Mouse (Mus musculus) hindbrain, postnatal 0 days (tissue): ENCODE measurements at regions not wholly inside any gene's neighbourhood (a gene's known extent, or its start where the extent isn't known, plus 50 kb on each side); places are given as distances from the start of the nearest gene placed in this dataset.

Experiments
- ATAC-seq: fragments of 200-750 bp; cut with Nextera tagmentation; 2 replicates; pipeline ENCODE4 v1.8.0; 2017; ENCODE audit warnings: mild to moderate bottlenecking, moderate TSS enrichment, moderate library complexity
- DNase-seq: peaks from one replicate; pipeline ENCODE4 v3.0.0-alpha.2; 2015; ENCODE audit warnings: low spot score
- H3K27ac ChIP-seq: fragments of 300-500 bp; sonication (generic); 2 replicates; pipeline ENCODE4 v1.5.1; 2014; ENCODE audit warnings: mild to moderate bottlenecking
- H3K27me3 ChIP-seq: fragments of 300-500 bp; sonication (generic); 2 replicates; pipeline ENCODE4 v1.6.1; 2014; ENCODE audit warnings: low read length, mixed read lengths; ENCODE audit not compliant: insufficient read depth
- H3K36me3 ChIP-seq: fragments of 300-500 bp; sonication (generic); 2 replicates; pipeline ENCODE4 v1.6.1; 2014; ENCODE audit warnings: low read length, mixed read lengths; ENCODE audit not compliant: insufficient read depth
- H3K4me1 ChIP-seq: fragments of 300-500 bp; sonication (generic); 2 replicates; pipeline ENCODE4 v1.6.1; 2014; ENCODE audit warnings: antibody characterized with exemption, low read length, mixed read lengths; ENCODE audit not compliant: insufficient read depth
- H3K4me2 ChIP-seq: fragments of 300-500 bp; sonication (generic); 2 replicates; pipeline ENCODE4 v1.6.1; 2014; ENCODE audit warnings: low read depth, mild to moderate bottlenecking, low read length, moderate library complexity, mixed read lengths
- H3K4me3 ChIP-seq: fragments of 300-500 bp; sonication (generic); 2 replicates; pipeline ENCODE4 v1.5.1; 2014; ENCODE audit warnings: low read length
- H3K9ac ChIP-seq: fragments of 300-500 bp; sonication (generic); replicated peaks from 2 replicates; pipeline ENCODE4 v1.6.1; 2014; ENCODE audit warnings: mild to moderate bottlenecking, low read length, moderate library complexity, mixed read lengths
- H3K9me3 ChIP-seq: fragments of 300-500 bp; sonication (generic); 2 replicates; pipeline ENCODE4 v1.6.1; 2016; ENCODE audit warnings: low read length, mixed read lengths
- CTCF ChIP-seq: IDR thresholded peaks from 2 replicates; pipeline ENCODE4 v1.5.1; 2016; ENCODE audit warnings: antibody characterized with exemption, control low read depth, low read depth
- WGBS: fragments of 180-500 bp; shearing (Covaris S2); extraction: QIAGEN DNeasy Blood & Tissue Kit; methylation state at CpG from one replicate; pipeline ENCODE4 v1.1.7; 2014; 5-methylcytosine and 5-hydroxymethylcytosine counted together

DNA sequence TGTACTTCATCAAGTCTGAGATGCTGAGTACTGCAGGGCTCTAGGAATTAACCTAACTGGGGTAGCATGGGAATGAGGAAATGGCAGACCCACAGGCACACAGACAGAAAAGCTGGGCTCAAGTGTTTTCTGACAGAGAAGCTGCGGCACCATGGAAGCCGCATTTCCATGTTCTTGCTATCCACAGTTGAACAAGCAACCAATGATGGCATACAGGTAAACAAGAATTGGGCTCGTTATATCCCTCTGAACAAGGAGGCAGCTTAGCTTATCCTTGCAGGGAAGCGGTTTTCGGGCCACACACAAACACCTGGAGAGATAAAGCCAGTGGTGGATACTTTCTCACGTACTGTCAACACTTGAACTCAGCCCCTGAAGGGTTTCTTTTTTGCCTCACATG lies 246.4 kb upstream of the Hs6st1 start:
- no peak for TF ChIP-seq CTCF
- ATAC-seq: no peak
- Histone ChIP-seq H3K27me3 (no peaks in the 10 kb centered on the region), H3K4me1 (peaks cover 4% of the 10 kb centered on the region; the same call in 1 of the 2 replicates), H3K27ac (no peak overlapping the region), H3K4me2 (no peak overlapping the region), H3K9ac (no peak overlapping the region), H3K9me3 (peaks cover 2% of the 10 kb centered on the region; the same call in 1 of the 2 replicates), H3K36me3 (no peaks in the 10 kb centered on the region), H3K4me3 (no peak overlapping the region)
- WGBS: 96% methylated on average over 6 of the region's 6 CpGs
- DNase-seq: no peak

DNA sequence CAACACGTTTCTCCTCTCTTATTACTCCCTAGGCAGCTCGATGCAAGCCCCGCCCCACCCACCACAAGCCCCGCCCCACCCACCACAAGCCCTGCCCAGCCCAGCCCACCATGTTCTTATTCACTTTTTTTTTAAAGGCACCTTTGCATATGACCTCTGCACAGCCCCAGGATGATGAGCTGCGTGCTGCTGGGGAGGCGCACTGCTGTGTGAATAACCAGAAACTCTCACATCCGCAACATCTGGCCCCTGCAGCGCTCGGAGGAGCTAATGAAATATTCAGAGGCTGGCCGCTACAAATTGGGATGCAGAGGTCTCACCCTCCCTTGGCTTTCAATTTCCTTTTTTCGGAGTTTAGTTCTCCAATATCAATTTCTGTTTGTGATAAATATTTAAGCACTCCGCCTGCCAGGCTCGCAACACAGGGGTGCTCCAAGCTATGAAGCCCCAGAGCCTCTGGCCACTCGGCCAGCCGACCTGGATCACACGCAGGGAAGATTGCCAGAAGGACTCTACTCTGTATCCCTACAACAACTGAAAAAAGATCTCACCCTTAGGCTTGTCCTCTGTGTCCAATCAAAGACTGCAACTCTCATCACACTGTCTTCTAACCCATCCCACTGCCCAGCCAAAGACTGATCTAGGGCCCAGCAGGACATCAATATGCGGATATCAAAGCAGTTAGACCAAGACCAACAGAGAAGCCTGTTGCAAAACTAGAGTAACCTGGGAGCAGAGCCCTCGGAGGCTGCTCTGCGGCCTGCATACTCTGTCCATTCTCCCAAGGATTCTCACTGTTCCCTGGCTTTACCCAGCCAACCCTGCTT lies 245.6 kb upstream of the Hs6st1 start:
- DNase-seq (no peak), ATAC-seq (peak; percentile 24; the same call in 1 of the 2 replicates)
- H3K9ac ChIP-seq: no peak overlapping the region
- H3K4me3 ChIP-seq: no peak overlapping the region
- H3K27me3 ChIP-seq: no peaks in the 10 kb centered on the region
- 0 out of 2 replicates have a peak overlapping the region, but pooled peaks have one; percentile 22 for H3K4me2 ChIP-seq
- 42% methylated on average over 19 of the region's 19 CpGs for WGBS
- H3K36me3 ChIP-seq: no peaks in the 10 kb centered on the region
- peaks cover 2% of the 10 kb centered on the region; the same call in 1 of the 2 replicates for H3K9me3 ChIP-seq
- no peak for TF ChIP-seq CTCF
- no peak overlapping the region for H3K27ac ChIP-seq
- peaks cover 4% of the 10 kb centered on the region; the same call in 1 of the 2 replicates for H3K4me1 ChIP-seq

DNA sequence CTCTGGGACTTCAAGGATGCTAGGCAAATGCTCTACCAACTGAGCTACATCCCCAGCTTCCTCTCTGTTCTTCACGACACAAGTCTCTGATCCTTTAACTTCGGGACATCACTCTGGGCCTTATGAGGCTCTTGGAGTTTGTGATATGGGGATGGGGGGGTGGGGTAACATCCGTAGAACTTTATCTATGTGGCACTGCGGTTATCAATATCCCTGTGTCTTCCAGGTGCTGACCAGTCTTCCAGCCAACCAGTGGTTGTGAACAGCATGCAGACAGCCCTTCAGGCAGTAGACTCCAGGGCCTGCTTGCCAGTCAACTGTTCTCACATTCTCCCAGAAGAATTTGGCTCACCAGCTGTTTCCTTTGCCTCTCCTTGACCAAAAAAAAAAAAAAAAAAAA lies 244.7 kb upstream of the Hs6st1 start:
- Histone ChIP-seq H3K27ac (no peak overlapping the region), H3K4me3 (no peak overlapping the region), H3K27me3 (no peaks in the 10 kb centered on the region), H3K9ac (no peak overlapping the region), H3K36me3 (no peaks in the 10 kb centered on the region), H3K9me3 (peaks cover 2% of the 10 kb centered on the region; the same call in 1 of the 2 replicates), H3K4me2 (no peak overlapping the region), H3K4me1 (peaks cover 4% of the 10 kb centered on the region; the same call in 1 of the 2 replicates)
- ATAC-seq: no peak
- no peak for DNase-seq
- WGBS: 85% methylated on average over 4 of the region's 4 CpGs
- no peak for TF ChIP-seq CTCF

DNA sequence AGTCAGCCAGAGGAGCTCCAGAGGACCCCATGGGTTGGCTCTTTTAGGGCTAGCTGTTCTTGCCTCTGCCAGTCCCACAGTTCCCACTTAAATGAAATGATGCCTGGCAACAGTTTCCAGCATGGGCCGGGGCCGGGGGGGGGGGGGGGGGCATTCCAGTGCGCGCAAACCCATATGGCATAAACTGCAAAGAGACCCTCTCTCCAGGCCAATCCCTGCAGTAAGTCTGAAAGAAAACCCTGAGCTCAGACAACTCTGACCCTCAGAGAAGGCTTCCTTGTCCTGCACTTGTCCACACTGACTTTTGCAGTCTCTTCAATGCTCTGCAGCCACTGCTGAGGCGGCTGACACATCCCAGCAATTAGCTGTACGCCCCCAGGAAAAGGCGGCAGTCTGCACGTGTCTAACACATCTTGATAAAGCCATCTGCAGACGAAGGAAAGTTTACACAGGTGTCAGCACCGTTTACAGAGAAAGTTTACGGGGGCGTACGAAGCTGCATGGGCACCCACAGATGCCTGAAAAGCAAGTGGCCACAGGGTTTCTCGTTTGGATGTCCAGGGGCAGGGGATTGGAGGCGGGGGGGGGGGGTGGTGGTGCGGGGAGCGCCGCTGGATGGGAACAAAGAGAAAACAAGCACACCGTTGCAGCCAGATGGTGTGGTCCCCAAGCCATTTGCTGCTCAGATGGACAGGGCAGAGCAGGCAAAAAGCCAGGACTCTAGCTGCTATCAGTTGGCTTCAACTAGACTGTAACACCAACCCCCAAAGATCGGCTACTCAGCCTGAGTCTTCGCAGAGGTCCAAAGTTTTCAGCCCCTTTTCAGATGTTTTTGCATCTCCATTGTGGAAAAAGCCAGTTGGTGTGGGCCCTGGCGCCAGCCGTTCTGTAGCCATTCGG lies 244.0 kb upstream of the Hs6st1 start:
- TF ChIP-seq CTCF: no peak
- no peaks in the 10 kb centered on the region for H3K27me3 ChIP-seq
- H3K9me3 ChIP-seq: peaks cover 2% of the 10 kb centered on the region; the same call in 1 of the 2 replicates
- H3K4me1 ChIP-seq: peaks cover 4% of the 10 kb centered on the region; the same call in 1 of the 2 replicates
- 47% methylated on average over 24 of the region's 24 CpGs for WGBS
- no peak overlapping the region for H3K9ac ChIP-seq
- H3K4me3 ChIP-seq: no peak overlapping the region
- no peak overlapping the region for H3K4me2 ChIP-seq
- no peaks in the 10 kb centered on the region for H3K36me3 ChIP-seq
- DNase-seq (peak; percentile 20), ATAC-seq (0 out of 2 replicates have a peak, but pooled peaks have one; percentile 24)
- H3K27ac ChIP-seq: no peak overlapping the region

DNA sequence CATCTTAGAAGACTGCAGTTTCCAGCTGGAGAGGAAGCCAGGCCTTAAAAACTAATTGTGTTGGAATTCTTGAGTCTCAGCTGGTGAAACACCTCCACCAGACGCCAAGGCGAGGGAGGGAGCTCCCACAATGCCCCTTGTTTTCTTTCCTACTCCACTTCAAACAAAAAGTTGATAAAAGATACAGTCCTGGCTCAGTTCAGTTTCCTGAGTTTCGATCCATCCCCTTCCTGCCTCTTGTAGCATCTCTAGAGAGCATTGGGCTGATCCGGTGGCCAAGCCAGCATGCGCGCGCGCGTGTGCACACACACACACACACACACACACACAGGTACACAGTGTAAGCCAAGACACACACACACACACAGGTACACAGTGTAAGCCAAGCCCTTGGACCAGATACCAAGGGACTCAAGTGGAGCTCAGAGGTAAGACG lies 242.7 kb upstream of the Hs6st1 start:
- Histone ChIP-seq H3K9me3 (no peaks in the 10 kb centered on the region), H3K4me2 (no peak overlapping the region), H3K36me3 (no peaks in the 10 kb centered on the region), H3K4me1 (peaks cover 4% of the 10 kb centered on the region; the same call in 1 of the 2 replicates), H3K27ac (no peak overlapping the region), H3K27me3 (no peaks in the 10 kb centered on the region), H3K9ac (no peak overlapping the region), H3K4me3 (no peak overlapping the region)
- TF ChIP-seq CTCF: no peak
- DNase-seq (no peak), ATAC-seq (no peak)
- WGBS: 84% methylated on average over 10 of the region's 10 CpGs

DNA sequence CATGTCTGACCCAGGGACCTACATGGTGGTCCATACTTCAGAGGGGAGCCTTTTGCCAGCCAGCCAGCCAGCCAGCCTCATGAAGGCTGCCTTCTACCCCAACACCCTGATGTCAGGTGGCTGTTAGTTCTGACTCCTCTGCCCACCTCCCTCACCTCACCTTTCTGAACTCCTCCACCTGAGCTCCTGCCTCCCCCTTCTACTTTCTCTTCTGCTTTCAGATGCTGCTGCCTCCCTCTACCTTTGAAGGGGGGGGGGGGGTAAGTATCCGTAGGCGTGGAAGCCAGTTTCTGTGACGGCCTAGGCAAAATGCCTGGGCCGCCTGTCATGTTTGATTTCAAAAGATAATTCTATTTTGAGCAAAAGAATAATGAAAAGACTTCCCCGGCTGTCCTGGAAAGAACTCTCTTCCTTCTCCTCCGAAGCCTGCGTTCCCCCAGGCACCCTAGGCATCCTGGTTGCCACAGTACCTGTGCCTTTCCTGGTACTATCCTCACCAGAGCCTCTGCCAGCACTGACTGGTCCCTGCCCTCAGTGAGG lies 241.6 kb upstream of the Hs6st1 start:
- no peak for DNase-seq
- Histone ChIP-seq H3K36me3 (no peaks in the 10 kb centered on the region), H3K4me2 (no peak overlapping the region), H3K4me1 (peaks cover 4% of the 10 kb centered on the region; the same call in 1 of the 2 replicates), H3K4me3 (no peak overlapping the region), H3K9me3 (no peaks in the 10 kb centered on the region), H3K27ac (no peak overlapping the region), H3K27me3 (no peaks in the 10 kb centered on the region), H3K9ac (no peak overlapping the region)
- no peak for ATAC-seq
- WGBS: 75% methylated on average over 7 of the region's 7 CpGs
- TF ChIP-seq CTCF: no peak
